Mouse (Mus musculus): Measurements from ENCODE around the gene Ppfia1.

The Ppfia1 gene

DNA sequence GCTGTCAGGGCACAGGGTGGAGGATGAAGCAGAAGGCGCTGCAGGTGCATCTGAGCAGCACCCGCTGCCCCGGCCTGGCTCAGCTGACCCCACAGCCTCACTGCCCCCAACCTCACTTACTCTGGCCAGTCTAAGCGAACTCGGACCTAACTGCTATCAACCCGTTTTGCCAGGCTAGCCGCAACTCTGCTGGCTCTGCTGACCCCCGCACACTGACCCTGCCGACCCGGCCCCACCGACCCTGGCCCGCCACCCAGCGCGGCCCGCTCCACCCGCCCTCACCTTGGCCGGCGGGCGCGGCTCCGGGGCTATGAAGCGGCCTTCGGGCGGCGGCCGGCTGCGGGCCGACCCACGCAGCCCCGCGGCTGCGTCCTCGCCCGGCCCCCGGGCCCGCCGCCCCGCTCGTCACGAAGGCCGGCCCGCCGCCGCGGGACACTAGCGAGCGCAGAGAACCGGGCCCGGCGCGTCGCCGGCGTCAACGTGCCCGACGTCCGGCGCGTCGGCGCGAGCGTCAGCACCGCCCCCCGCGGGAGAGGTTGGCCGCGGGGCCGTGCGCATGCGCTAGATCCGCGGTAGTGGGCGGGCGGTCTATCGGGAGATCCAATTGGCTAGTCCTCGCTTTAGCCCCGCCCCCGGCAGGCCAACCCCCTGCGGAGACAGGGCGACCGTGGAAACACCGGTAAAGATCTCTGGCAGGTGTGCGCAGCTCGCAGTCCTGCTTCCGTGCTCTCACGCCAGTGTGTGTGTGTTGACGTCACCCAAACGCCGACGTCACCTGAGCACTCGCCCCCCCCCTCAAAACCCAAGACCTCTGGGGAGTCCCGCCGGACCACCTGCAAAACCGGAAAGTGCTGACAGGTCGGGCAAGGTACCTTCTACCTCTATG, at the start of gene Ppfia1:
Ppfia1 (minus strand) TSS at position 493 of the 886 bp plus-strand sequence.
- peak; percentile 97 for DNase-seq

DNA sequence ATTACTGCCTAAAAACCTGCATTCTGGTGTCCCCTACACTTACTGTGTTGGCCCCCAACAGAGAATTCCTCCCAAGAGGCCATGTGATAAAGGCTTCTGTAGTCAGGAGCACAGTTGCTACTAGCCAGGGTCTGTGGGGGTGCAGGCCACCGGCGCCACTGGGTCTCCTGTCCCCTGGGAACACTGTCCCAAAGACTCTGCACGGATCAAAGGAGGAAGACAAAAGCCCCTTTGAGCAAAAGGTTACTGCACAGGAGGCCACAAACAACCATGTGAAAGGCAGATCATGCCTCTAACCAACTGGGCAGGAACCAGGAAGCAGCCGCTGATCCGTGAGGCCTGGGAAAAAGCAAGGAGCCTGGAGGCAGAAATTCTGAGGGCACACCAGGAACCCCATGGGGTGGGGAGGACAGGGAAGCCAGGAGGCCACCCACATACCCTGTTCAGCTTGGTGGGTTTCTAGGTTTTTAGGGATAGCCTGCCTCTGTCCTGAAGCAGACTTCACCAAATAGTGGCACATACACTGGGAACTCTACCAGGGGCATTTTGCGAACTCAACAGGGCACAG, 46.9 kb upstream of the Ppfia1 start:
- DNase-seq: no peak

DNA sequence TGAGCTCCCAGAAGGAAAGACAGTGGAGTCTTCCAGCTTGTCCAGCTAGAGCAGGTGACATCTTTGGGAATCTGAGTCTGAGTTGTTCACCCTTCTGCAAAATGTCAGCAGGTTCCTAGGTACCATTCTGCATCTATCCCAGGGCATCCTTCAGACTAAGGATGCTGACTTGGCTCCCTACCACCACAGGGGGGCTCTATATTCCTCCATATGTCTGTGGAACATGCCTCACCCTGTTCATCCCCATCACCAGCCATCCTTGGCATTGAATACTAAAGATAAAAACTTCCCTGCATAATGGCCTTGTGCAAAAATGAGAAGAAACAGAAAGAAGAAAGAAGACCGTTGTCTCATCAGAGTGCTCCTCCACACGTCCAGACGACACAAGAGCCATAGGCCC, 36.0 kb upstream of the Ppfia1 start:
- DNase-seq: no peak

DNA sequence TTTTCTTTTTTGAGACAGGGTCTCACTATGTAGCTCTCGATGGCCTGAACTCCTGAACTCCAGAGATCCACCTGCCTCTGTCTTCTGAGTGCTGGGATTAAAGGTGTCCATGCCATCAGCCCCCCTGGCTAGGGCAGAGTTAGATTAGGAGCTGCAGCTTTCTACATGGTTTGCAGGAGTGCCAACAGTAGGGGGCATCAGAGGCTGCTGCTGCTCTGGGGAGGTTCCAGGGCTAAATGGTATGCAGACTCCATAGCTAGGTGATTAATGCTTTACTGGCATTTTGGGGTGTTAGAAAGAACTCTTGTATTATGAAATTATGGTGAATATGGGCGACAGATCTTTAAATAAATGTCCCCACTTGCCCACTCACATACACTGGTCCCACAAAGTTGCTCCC, 33.8 kb upstream of the Ppfia1 start:
- no peak for DNase-seq

DNA sequence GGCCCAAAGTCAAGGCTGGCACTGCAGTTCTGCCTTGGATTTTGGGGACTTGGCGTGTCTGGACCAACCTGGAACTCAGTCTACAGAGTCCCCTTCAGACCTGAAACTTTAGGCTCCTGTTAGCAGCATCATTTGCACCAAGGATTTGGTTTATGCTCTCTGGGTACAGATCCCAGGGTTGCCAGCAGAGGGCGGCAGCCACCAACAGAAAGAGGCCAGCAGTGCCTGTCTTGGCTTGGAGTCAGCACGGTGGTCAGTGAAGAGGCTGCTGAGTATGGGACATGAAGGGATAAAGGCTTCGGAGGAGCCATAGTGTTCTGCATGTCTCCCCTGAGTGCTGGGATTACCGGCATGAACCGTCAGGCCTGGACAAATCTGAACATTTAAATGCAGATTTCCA, 32.1 kb upstream of the Ppfia1 start:
- DNase-seq: peak in 1 of 2 experiments; percentile 14

DNA sequence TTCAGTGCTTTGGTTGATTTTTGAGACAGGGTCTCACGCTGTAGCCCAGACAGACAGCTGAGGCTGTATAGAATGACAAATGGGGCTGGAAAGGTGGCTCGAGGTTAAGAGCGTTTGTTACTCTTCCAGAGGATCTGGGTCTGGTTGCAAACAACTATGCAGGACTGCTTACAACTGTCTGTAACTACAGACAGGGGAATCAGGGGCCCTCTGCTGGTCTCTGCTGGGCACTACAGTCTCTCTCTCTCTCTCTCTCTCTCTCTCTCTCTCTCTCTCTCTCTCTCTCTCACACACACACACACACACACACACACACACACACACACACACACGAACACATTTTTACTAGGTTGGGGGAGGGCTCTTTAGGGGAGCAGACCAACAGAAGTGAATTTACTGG, 30.1 kb upstream of the Ppfia1 start:
- DNase-seq: peak in 1 of 2 experiments; percentile 26

DNA sequence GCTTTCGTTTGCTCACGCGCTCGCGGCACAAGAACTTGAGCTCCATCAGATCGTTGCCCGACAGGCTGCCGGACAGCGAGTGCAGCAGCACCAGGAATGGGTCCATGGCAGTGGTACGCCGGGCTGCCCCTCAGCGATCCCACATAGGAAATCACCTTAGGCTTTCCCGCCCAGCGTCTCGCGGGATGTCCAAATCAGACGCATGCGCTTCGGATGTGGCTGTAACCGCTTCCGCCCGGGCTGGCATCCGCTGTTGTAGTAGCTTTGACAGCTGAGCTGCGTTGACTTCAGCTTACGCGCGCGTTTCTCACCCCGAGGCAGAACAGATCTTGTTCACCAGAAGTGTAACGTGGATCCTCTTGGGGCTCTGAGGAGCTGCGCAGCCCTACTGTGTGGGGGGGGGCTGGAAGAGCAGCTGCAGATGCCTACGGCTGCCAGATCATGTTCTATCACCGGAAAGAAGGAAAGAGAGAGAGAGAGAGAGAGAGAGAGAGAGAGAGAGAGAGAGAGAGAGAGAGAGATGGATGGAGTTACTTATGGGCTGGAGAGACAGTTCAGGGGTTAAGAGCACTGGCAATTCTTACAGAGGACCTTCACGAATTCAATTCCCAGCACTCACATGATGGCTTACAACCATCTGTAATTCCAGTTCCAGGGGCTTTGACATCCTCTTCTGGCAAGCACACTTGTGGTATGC, 28.9 kb upstream of the Ppfia1 start, which contains the start of gene Fadd:
Fadd (minus strand) TSS at position 180 of the 697 bp plus-strand sequence.
- DNase-seq: peak; percentile 90 to 93

DNA sequence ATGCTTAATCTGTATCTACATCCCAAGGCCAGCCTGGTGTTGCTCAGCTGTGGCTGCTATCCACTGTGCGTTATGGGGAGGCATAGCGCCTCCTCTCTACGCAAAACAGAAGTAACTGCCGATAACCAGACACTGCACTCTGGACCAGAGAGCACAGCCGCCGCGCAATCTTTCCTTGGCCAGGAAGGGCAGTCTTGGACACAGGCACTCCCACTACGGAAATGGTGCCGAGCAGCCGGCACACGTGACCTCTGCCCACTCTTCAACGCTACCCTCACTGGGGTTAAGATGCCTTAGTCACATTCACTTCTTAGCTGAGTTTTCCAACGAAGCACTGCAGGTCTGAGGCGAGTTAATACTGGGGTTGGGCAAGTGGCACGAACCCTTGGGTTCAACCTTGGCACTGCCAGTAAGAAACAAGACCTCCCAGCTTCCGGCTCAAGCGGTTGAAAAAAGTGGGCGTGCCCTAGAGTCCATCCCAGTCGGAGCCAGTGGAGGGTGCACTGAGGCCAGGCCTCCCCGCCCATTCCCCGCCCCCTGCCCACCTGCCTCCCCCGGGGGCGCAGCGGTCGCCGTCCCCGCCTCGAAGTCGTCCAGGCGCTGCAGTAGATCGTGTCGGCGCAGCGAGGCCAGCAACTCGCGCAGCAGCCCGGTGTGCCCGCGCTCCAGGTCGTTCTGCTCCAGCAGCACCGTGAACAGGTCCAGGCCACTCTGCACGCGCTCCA, 28.2 kb upstream of the Ppfia1 start:
- peak; percentile 78 to 85 for DNase-seq

DNA sequence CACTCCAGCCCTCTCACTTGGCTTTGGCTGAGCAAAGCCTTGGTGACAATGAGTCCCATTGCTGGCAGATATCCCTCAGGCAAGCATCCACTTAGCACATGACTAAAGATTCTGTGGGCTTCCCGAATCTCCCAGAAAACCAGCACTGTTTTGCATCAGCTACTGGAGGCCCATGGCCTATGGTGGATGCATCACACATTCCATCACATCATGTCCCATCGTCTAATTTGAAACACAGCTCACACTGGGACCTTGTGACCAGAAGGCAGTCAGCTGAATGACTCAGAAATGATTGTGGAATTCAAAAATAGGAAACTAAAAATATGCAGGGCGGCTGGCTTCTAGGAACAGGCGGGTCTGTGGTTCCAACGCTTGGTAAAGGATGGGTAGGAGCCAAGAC, 24.3 kb upstream of the Ppfia1 start:
- no peak for DNase-seq

DNA sequence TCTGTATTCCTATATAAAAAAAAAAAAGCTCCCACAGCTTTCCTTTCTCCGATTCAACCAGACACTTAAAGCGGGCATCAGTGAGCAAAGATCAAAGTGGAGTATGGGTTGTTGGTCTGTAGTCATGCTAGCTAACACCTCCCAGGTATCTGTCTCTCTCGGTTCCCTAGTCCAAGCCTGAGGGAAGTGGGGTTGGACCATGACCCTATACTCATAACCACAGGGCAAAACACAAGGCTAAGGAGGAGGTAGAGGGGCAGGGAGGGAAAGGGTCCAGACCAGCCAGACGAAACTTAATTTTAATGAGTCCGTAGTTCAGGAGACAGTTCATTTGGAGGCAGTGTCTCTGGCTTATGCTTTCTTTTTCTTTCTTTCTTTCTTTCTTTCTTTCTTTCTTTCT, 18.7 kb upstream of the Ppfia1 start:
- no peak for DNase-seq

DNA sequence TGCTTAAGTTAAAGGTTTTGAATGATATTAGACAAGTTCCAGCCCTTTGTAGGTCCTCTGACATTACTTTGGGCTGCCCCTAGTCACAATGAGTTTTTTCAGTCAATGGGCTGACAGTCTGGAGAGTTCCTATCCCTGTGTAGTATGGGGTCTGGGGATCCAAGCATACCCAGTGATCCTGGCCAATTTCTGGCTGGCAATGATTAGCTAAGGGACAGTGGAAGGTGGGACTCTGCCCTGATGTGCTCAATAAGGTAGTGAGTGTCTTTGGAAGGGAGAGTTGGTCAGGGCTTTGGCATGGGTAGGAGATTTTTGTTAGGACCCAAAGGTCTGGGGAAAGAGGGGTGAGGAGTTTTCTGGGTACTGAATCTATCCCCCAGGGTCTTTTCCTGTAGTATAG, 18.1 kb upstream of the Ppfia1 start:
- DNase-seq: no peak

DNA sequence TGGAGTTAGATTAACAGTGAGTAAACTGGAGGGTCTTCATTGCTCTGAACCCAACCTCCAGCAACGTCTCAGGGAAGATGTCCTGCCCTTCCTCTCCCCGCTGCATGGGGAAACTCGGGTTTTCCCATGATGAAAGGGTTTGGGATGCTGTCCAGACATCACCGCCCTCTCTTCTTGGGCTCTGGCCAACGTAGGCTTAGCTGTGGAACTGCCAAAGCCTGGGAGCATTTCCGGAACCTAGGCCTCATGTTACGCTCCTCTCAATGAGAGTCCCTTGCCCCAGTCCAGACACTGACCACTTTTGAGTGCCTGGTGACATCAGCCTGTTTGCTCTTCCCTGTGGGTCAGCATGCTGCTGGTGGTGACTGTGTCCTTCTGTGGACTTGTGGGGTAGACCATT, 15.9 kb upstream of the Ppfia1 start:
- DNase-seq: no peak

DNA sequence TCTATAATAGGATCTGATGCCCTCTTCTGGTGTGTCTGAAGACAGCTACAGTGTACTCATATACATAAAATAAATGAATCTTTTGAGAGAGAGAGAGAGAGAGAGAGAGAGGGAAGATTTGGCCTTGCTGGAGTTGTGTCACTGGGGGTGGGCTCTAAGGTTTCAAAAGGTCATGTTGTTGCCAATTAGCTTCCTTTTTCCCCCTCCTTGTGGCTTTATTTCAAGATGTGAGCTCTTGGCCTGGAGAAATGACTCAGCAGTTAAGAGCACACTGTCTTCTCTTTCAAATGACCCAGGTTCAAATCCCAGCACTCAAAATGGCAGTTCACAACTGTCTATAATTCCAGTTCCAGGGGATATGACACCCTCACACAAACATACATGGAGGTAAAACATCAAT, 14.6 kb upstream of the Ppfia1 start:
- no peak for DNase-seq

DNA sequence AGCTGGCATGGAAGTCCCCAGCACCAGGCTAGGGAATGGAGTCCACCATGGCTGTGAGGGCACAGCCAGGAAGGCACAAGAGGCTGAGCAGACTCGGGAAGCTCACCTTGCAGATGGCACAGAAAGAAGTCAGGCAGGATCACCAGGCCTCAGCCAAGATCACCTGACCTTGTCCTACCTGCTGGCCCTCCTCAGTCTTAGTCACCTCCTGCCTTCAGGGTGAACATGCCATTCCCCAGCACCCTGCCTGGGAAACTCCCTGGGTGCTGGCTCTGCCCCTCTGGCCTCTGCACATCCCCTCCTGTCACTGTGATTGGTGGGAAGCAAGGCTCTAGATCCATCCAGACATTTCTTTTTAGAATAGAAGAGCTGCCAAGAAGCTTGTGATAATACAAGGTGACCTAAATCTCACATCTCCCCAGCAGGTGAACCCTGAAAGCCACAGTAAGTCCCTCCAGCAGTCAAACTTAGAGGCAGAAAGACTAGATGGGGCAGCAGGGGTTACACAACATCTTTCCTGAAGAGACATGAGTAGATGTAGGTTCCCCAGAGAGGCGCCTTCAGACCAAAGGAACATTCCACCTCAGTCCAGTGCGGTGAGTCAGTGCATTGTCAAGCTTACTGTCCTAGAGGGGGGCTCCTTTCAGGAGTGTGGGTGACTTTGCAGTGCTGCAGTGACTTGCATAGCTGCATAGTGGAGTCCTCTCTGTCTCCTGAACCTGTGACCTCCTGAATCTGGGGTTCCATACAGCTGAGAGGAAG, 13.6 kb upstream of the Ppfia1 start:
- DNase-seq: no peak

DNA sequence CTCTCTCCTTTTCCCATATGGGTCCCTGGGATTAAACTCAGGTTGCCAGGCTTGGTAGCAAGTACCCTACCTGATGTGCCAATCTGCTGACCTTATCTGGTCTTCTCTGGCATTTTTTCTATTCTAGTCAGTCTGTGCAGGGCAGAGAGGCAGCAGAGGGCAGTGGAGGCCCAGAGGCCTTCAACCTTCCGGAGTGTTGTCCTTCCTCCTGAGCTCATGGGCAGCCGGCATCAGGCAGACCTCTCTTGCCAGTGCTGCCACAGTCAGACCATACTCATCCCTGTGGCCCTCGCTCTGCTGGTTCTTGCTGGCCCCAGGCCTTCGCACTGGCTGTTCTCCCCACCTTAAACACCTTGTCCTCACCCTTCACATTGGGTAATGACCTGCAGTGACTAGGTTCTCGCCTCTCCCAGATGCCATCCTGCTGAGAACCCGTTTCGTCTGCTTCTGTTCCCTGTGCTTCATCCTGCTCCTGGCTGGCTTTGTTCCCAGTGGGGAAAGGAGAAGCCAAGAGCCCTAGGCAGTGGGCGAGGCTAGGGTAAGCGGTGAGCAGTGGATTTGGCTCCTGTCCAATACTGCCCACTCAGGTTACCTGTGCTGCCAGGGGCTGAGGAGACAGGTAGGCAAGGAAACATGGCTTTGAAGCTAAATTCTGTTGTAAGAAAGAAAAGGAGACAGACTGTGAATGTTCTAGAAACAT, 10.1 kb upstream of the Ppfia1 start:
- no peak for DNase-seq

DNA sequence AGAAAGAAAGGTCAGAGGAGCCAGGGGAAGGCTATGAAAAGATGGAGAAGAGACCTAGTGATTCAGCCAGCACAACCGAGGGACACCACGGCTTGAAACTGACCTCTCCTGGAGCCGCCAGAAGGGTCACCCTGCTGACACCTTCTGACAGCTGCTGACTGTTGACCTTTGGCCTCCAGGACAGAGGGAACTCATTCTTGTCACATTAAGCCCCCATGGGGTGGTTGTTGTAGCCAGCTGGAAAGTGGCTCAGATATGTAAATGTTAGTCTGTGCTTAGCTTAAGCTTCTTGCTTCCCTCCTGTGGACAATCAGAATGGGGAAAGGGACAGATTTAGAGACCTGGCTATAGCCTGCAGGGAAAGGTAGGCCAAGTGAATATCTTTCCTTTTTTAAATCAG, 8.5 kb upstream of the Ppfia1 start:
- DNase-seq: no peak

DNA sequence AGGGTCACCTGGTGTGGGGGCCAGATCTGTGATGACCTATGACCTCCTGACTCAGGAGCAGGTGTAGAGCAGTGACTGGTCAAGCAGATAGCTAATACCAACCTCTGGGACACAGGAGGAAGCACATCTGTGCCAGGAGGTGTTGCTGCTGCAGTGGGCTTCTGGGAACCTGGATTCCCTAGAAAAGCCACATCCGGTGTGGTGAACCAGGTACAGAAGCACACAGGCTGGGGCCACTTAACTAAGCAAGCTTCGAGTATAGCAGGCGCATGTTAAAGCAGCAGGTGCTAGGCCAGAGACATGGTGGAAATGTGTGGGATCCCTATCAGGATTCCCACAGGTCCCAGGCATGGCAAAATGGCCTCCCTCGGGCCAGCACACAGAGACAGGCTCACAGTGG, 7.1 kb upstream of the Ppfia1 start:
- DNase-seq: peak; percentile 24 to 48

DNA sequence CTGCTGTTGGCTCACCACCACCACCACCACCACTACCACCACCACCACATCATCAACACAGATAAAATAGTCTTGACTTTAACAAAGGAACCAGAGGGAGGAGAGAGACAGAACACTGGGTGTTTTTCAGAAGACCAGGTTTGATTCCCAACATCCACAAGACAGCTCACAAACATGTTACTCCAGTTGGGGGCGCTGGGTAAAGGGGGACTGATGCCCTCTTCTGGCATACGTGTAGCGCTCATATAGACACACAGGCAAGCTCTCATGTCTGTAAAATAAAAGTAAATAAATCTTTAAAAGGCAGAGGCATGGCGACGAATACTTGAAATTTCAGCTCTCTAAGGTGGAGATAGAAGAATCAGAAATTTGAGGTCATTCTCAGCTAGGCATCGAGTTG, 5.0 kb upstream of the Ppfia1 start:
- DNase-seq: no peak

DNA sequence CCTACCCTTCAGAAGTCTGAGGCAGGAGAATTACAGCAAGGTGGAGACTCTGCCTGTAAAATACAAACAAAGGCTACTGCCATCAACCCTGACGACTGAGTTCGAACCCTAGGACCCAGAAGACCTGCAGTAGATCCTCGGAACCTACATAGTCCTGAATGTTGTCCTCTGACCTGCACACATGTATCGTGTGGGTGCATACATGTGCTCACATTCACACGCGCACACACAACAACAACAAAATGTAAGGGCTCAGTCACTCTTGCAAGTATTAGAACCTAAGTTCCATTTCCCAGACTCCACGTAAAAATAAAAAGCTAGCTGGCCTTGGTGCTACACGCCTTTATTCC, 569 bp upstream of the Ppfia1 start:
- DNase-seq: no peak

DNA sequence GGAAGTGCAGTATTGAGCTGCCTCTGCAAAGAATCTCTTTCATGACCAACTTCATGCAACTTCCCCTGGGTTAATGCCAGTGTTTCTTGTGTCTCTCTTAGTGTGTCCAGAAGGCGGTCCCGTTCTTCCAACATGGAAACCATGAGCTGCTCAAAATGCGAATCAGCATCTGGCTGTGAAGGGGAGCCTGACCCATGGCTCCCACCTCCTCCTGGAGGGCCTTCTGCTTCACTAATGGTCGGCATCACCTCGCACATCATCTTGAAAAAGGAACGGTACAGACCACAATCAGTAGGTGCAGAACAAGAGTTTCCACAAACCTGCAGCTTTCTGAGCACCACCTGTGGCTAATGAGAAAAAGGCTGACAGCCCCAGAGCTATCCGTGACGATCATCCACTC, 1.3 kb downstream of the Ppfia1 start:
- DNase-seq: no peak

DNA sequence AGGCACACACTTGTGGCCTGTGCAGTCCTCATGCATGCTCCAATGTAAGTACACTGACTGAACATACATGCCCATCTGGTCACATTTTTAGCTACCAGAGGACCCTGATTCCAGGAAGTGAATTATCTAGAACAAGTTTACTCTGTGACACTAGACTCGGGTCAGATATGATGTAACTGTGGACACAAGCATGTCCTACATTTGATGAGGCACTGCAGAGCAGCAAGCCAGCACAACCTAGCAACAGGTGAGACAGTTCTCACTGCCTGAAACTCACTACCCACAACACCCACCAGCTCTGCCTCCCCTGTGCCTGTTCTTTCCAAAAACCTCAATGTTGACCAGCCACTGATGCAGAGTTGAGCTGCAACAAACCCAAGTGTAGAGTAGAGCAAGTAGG, 2.7 kb downstream of the Ppfia1 start:
- DNase-seq: no peak
